Mouse (Mus musculus) cerebellum, postnatal 25 days (tissue): ENCODE measurements around the gene Daam1.

Source experiments
- DNase-seq, 2 experiments: peaks; one replicate each; pipeline ENCODE4 v3.0.0; 2021; ENCODE audit warnings: mixed read lengths in 2 of 2

Gene Daam1

DNA sequence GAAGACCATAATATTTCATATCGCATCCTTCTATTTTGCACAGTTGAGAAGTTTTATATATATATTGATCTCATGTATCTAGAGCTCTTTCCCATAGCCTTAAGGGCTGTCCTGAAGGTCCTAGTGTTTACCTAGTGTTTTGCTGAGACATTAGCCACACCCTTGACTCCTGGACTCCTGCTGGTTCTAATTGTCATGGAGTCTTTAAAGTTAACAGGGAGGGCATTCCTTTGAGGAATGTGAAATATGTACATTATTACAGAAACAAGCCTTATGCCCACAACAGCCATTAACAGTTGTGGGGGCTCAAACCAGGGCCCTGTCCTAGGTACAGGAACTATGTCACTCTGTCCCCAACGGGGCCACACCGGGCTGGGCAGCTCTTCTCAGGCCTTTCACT, 180.5 kb downstream of the Daam1 start:
- DNase-seq = no peak

DNA sequence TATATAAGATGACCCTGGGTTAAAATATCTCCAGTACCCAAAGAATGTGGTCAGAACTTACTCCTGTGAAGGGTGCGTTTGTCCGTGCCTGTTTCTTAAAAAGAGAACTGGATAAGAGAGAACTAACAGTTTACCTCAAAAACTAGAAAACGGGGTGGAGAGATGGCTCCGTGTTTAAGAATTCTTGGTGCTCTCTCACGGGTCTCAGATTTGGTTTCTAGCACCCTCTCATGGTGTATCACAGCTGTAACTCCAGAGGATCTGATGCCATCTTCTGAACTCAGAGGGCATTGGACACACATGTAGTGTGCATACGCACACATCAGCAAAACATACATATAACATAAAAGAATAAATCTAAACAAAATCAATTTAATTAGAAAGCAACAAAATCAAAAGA, 181.2 kb downstream of the Daam1 start:
- no peak for DNase-seq

DNA sequence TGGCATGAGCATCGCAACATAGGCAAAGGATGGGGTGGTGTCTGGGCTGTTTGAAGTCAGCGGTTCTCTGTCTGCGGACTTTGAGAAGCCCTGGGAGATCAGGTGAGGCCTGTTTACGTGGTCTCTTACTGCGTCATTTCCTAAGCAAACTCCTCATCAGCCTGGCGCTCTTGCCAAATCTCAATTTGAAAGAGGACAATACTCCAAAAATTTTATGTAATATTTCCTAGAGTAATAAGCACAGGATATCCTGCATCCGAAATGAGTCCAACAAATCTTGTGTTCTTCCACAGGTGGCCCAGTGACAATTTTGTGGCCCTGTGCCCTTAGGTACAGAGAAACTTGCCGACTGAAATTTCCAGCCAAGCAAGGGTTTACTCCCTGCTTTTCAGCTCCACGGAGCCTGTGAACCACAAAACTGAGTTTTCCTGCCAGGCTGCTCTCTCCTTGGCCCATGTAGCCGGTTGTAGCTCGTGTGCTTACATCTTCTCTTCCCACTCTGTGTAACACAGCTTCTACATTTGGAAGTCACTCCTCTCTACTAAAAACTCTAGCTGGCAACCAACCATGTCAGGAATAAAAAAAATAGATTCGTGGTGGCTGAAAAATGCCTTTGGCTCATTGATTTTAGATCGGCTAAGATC, 183.0 kb downstream of the Daam1 start:
- DNase-seq = no peak

DNA sequence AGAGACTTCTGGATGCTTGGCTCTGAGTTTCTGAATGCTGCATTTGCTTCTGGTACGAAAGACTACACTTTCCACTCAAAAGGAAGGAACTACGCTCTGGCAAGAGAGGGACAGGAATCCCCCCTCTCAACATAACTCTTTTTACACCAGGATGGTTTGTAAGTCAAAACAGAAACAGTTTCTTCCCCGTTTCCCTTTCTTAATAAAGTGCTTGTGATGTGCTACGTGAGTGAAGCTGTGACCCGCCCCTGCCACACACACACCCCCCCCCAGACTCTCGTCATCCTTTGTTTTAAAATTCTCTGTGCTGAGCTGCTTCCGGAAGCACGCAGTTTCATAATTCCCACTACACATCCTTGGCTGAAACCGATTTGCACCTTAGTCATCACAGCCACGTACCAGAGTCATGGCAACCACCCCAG, 183.5 kb downstream of the Daam1 start:
- DNase-seq = no peak

DNA sequence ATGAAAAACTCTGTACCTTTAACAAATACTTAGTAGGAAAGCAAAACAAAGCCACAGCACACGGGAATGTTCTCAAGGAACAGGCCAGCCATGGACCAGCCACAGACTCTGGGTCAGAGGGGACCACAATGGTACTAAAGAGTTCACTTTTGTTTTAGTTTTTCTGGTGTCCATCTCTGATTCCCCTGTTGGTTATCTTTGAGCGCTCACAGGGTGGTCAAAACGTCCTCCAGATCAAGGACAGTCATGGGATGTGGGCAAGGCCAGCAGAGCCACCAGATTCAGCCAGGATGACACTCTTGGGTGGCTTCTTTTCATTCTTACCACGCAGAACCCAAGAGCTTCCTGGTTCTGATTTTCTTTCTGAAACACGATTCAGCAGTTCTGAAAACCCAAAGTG, 184.4 kb downstream of the Daam1 start:
- DNase-seq = no peak

DNA sequence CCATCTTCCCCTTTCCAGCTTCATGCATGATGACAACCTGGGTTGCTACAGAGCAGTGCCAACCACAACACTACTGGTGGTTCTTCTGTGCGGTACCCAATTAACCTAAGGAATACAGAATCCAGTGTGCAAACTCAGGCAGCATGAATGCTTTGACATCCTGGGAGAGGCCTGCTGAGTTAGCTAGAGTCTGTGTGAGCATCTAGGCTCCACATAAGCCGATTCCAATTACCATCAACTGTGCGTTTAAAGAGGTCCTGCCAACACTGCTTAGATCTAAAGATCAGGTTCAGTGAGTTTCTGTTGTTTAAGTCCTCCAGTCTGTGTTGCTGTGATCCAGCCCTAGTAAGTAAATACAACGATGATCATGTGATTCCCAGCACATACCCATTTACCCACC, 189.4 kb downstream of the Daam1 start:
- DNase-seq = no peak

DNA sequence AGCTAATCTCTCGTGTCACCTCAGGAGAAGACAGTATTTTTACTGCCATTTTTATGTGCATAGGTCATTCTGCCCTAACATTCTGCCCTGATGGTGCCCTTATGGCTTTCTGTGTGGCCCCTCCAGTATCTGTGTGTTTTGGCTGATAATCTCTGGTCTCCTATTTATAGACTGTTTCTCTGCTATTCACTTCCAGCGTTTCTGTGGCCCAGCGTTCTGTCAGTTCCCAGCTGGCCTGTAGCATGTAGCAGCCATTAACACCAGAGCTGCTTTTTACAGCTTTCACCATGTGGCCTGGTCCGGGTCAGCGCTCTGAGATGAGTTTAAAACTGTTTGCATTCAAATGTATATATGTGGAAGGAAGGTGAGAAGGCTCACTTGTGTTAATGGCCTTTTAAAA, 190.7 kb downstream of the Daam1 start:
- no peak for DNase-seq

DNA sequence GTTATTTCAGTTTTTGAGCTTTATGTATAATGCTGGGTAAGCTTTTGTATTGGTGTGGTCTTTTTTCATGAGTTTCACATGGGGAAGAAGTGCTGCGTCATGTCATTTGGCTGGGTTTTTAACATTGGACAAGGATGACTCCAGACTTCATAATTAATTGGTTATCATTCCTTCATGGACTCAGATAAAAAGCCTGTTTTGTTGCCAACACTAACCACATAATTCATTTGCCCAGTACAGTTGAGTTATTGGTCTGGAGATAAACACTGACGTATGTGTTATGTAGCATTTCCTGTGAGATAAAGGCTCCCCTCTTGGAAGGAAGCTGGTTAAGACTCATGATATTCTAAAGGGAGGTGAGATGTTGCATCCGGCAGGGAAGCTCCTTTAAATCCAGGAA, 191.9 kb downstream of the Daam1 start:
- DNase-seq = no peak

DNA sequence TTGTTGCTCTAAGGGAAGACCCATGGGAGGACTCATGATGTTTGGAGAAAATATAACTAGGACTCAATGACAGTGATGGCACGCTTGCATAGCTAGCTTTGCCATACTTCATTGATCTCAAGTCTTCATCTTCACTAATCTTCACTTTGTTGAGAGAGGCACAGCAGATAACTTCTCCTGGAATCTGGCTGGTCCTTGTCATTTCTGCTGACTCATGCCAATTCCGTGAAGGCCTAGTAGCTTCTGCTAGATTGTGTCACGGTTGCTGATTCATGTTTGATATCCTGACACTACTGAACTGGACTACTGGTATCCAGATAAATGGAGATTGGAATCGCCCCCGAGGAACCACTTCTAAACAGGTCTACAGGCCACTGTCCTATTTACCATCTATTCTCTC, 192.7 kb downstream of the Daam1 start:
- no peak for DNase-seq

DNA sequence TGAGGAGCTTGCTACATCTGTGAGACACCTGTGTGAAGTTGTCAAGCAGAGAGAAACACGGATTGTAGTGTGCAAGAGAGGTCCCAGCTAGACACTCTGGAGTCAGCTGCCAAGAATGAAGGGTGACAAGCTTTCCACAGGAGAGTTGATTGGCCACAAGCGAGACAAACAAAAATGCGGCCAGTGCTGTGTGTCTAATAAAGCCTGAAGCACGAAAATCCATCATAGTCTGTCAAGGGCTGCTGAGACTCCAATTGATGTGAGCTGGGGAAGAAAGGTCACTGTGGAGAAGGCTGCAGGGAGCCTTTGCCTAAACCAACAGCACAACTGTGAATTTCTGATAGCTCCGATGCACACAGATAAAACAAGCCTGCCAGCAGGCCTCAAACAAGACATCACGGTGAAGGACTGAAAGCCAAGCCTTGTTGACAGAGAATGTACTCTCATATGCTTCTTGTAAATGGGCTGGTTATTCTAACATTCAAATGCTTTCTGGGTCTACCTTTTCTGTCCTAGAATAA, 194.5 kb downstream of the Daam1 start:
- DNase-seq = no peak

DNA sequence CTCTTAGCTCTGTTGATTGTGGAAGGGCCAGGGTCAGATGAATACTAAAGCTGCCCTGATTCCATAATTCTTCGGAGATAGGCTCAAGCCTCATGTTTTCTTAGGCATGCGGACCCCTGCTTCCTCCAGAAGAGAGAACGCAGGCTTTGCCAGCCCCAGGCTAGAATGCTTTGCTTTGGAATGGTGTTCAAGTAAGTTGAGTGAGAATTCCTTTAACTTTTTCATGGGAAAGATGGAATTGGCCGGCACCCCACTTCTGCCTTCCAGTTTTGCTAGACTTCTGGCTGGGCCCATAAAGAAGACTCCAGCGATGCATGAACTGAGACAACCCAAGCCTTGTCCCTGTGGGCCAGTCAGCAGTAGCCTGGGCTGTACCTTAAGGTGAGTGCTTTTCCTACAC, 200.3 kb downstream of the Daam1 start:
- no peak for DNase-seq

DNA sequence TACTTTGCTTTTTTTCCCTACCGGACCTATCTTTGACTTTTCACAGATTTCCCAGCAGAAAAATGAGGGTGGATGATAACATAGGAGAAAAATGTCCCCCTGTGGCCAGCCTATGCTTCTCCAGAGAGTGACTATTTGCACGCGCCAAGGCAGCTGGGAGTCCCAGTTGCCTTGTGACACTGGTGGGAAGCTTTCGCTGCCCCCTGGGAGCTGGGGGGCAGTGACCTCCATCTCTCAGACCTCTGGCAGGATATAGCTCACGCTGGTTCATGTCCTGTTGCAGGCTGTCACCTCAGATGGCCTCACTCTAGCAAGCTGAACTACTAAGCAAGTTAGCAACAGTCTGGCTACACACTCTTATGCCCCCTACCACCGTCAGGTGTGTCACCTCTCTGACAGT, 200.9 kb downstream of the Daam1 start:
- DNase-seq = no peak

DNA sequence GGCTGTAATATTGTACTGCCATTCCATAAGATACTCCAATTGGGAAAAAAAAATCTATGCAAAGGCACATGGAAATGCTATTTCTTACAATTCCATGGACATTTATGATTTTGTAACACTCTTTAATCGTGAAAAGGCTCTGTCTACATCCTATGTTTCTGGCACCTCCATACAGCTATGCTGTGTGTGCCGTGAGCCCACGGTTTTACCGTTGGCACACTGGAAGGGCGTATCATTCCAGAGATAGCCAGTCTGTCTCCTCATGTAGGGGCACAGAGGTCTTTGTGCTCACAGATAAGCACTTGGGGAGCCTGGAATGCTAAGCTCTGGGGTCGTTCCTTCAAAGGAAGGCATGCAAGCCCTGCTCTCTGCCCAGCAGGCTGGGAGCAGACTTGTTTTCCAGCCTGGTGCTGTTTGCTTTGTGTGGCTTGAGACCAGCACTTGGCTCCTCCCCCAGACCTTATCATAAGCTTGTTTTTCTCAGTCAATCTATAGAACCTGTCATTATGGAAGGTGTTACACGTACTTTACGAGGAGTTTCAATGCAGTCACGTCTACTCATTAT, 205.3 kb downstream of the Daam1 start:
- DNase-seq = no peak

DNA sequence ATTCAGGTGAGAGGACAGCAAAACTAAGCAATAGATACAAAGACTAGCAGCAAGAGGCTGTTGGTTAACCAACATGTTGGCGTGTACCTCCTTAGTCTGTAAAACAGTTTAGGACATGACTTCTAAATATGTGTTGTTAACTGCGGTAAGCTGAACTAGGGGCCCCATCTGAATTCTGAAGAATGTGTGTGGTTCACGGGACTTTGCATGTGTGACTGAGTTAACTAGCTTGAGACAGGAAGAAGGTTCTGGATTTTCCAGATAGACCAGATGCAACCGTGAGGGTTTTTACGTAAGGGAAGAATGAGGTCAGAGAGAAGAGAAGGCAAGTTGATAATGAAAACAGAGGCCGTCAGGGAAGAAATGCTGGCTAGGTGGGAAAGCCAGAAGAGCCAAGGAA, 206.2 kb downstream of the Daam1 start:
- DNase-seq = no peak

DNA sequence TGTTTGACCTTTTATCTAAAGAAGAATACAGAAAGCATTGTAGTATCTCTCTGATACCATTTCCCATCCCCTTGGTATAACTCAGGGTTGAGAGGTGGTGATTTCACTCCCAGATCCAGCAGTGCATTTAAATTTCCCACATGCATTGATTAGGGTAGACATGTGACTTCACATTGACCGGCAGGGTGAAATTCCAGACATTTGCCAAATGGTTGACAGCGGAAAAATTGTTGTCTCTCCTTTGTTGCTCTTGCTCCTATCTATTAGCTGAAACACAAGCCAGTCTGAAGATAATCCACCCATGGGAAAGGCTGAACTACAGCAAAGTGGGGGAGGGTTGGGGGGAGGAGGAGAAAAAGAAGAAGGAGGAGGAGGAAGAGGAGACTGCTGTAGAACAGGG, 208.0 kb downstream of the Daam1 start:
- DNase-seq = no peak

DNA sequence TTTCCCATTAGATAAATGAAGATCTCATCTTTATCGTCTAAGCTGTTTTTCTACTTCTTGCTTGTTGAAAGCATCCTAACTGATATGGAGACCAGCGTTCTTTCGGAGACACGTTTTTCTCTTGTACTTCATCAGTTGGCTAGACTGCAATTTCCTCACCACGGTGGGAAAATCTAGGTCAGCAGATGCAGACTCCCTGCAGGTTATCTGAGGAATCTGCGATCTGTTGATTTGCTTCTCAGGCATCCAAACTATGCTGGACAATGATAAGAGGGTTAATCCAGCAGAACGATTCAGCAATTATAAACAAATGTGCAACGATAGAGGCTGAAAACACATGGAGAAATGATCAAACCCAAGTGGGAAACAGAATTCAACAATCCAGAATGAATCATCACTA, 208.6 kb downstream of the Daam1 start:
- DNase-seq = no peak

DNA sequence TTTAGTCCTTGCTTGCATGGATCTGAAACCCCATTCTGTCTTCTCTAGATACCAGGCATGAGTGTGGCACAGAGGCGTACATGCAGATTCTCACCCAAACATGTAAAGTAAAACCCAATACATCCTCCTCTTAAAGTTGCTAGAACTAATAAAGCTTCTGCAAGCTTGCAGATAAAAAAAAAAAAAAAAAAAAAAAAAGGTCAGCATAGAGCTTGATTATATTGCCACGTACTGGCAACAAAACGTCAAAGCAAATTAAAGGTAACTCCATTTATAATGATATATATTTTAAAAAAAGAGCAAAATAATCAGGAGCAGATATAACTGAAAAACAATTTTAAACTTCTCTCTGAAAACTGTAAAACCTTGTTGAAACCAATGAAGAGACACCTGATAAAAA, 210.4 kb downstream of the Daam1 start:
- no peak for DNase-seq
